Comparison of ENCODE assay signal across 11 mouse cellular contexts in the genomic region with DNA sequence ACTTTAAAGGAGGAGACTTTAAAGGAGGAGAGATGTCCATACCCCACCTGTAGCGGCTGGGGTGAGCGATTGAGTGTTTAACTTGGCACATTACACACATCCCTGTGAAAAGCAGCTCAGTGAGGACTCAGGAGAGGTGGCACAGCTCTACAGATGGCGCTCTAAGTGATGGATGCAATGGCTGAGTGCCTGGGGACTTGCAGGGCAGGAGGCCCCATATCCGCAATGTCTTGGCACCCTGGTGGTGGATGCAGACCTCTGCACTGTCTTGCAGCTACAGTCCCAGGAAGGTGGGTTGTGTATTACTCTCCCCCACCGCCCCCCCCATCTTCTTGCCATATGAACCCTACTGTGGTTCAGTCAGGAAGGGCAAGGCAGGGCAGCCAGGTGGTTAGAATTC. TPM values are rescaled to one million over a fixed set of nuclear protein-coding genes. Genes with fewer than 3 reads are reported as not detected.
DNase-seq lines count a peak whose midpoint lies in the region; ATAC-seq and TF ChIP-seq lines count a peak whose summit lies in the region.
"Had no signal": no experiment of that assay in that cellular context is flagged by ENCODE, and none has a peak within 500 bp of the region (broad histone marks: within the 10 kb centered on the region; RNA-seq: fewer than 3 reads in every experiment).

No protein-coding gene starts in this region.

- H3K9me3 ChIP-seq in hindbrain, embryonic 11.5 days (ENCODE audit: control insufficient read depth, low read length): no peaks in the 10 kb centered on the region
- H3K9me3 ChIP-seq in hindbrain, embryonic 14.5 days (ENCODE audit: control insufficient read depth, low read length): no peaks in the 10 kb centered on the region
- H3K9me3 ChIP-seq in MEL (replicated peaks; ENCODE audit: insufficient read depth, low read length): no peaks in the 10 kb centered on the region
- H3K9me3 ChIP-seq in kidney, embryonic 16.5 days (ENCODE audit: low read length): no peaks in the 10 kb centered on the region
- H3K9me3 ChIP-seq: heart, embryonic 13.5 days; midbrain, embryonic 12.5 days had no signal

- no peak overlapping the region for H3K27ac ChIP-seq in hindbrain, embryonic 11.5 days (ENCODE audit: low read depth, low read length)
- H3K27ac ChIP-seq in hindbrain, embryonic 14.5 days: no peak overlapping the region
- H3K27ac ChIP-seq in MEL (ENCODE audit: control insufficient read depth, low read depth, low read length): no peak overlapping the region
- H3K27ac ChIP-seq in kidney, embryonic 16.5 days (ENCODE audit: low read length): no peak overlapping the region
- H3K27ac ChIP-seq: heart, embryonic 13.5 days; midbrain, embryonic 12.5 days had no signal

- TF ChIP-seq RAD21 in MEL (IDR thresholded peaks at IDR 0.05; ENCODE audit: low read depth, low read length): no peak

- H3K4me1 ChIP-seq in hindbrain, embryonic 11.5 days (replicated peaks; ENCODE audit: control insufficient read depth, insufficient read depth, low read length): no peaks in the 10 kb centered on the region
- peaks cover 3% of the 10 kb centered on the region for H3K4me1 ChIP-seq in hindbrain, embryonic 14.5 days (replicated peaks; ENCODE audit: control insufficient read depth, insufficient read depth, low read length)
- peaks cover 0 to 8% of the 10 kb centered on the region in 2 experiments; a peak in 3 of 4 replicates for H3K4me1 ChIP-seq in MEL (ENCODE audit: control insufficient read depth in 1 of 2, insufficient read depth in 2 of 2, low read length in 2 of 2)
- peaks cover 3% of the 10 kb centered on the region for H3K4me1 ChIP-seq in kidney, embryonic 16.5 days (ENCODE audit: insufficient read depth, low read length)

- no peak overlapping the region for H3K4me2 ChIP-seq in hindbrain, embryonic 11.5 days (replicated peaks; ENCODE audit: low read depth, low read length)
- no peak overlapping the region for H3K4me2 ChIP-seq in hindbrain, embryonic 14.5 days (replicated peaks)
- H3K4me2 ChIP-seq in kidney, embryonic 16.5 days (replicated peaks; ENCODE audit: low read depth, low read length): no peak overlapping the region
- H3K4me2 ChIP-seq: heart, embryonic 13.5 days; midbrain, embryonic 12.5 days had no signal

- ATAC-seq in hindbrain, embryonic 11.5 days (ENCODE audit: low FRiP score): no peak
- no peak for ATAC-seq in hindbrain, embryonic 14.5 days (ENCODE audit: low FRiP score)
- peak; percentile 60; the same call in 1 of the 2 replicates for ATAC-seq in kidney, embryonic 16.5 days (ENCODE audit: low FRiP score, low TSS enrichment)

- H3K4me3 ChIP-seq in hindbrain, embryonic 11.5 days (ENCODE audit: low read depth, low read length): no peak overlapping the region
- H3K4me3 ChIP-seq in hindbrain, embryonic 14.5 days (replicated peaks; ENCODE audit: low read length): no peak overlapping the region
- no peak overlapping the region for H3K4me3 ChIP-seq in MEL (ENCODE audit: control insufficient read depth in 1 of 2, insufficient read depth in 1 of 2, low read depth in 2 of 2, low read length in 2 of 2)
- no peak overlapping the region for H3K4me3 ChIP-seq in kidney, embryonic 16.5 days (ENCODE audit: low read length)
- H3K4me3 ChIP-seq: heart, embryonic 13.5 days; midbrain, embryonic 12.5 days had no signal

- H3K9ac ChIP-seq in hindbrain, embryonic 11.5 days (ENCODE audit: low read depth, low read length): no peak overlapping the region
- H3K9ac ChIP-seq in hindbrain, embryonic 14.5 days: no peak overlapping the region
- no peak overlapping the region for H3K9ac ChIP-seq in MEL (ENCODE audit: control insufficient read depth, low read depth, low read length, poor library complexity, severe bottlenecking)
- H3K9ac ChIP-seq in kidney, embryonic 16.5 days (replicated peaks; ENCODE audit: low read length): no peak overlapping the region
- H3K9ac ChIP-seq: heart, embryonic 13.5 days; midbrain, embryonic 12.5 days had no signal

- peak; percentile 17 for DNase-seq in hindbrain, embryonic 11.5 days (ENCODE audit: low spot score)
- DNase-seq in hindbrain, embryonic 14.5 days (ENCODE audit: low spot score): no peak
- peak; percentile 44 for DNase-seq in MEL (ENCODE audit: low read depth, low spot score)
- peak; percentile 49 for DNase-seq in retina, embryonic 14.5 days (ENCODE audit: low spot score)
- DNase-seq in gastrocnemius, postnatal 4 days (ENCODE audit: low spot score in 2 of 2): no peak
- DNase-seq in urinary bladder, postnatal 4 days (ENCODE audit: low spot score in 2 of 2): no peak
- DNase-seq in heart, postnatal 4 days: no peak

- no peaks in the 10 kb centered on the region for H3K36me3 ChIP-seq in hindbrain, embryonic 11.5 days (ENCODE audit: control insufficient read depth, insufficient read depth, low read length)
- H3K36me3 ChIP-seq in hindbrain, embryonic 14.5 days (replicated peaks; ENCODE audit: control insufficient read depth, insufficient read depth): peaks cover 37% of the 10 kb centered on the region
- peaks cover 0 to 7% of the 10 kb centered on the region in 2 experiments; a peak in 2 of 4 replicates for H3K36me3 ChIP-seq in MEL (ENCODE audit: control insufficient read depth in 1 of 2, insufficient read depth in 2 of 2, low read length in 2 of 2)
- peaks cover 24% of the 10 kb centered on the region for H3K36me3 ChIP-seq in kidney, embryonic 16.5 days (ENCODE audit: insufficient read depth, low read length)

- WGBS in hindbrain, embryonic 11.5 days: 33% methylated on average over 5 of the region's 5 CpGs
- WGBS in hindbrain, embryonic 14.5 days: 27% methylated on average over 5 of the region's 5 CpGs
- WGBS in kidney, embryonic 16.5 days: 35% methylated on average over 5 of the region's 5 CpGs

- H3K27me3 ChIP-seq in hindbrain, embryonic 11.5 days (ENCODE audit: control insufficient read depth, insufficient read depth, low read length): no peaks in the 10 kb centered on the region
- H3K27me3 ChIP-seq in hindbrain, embryonic 14.5 days (ENCODE audit: control insufficient read depth, insufficient read depth, low read length): no peaks in the 10 kb centered on the region
- no peaks in the 10 kb centered on the region for H3K27me3 ChIP-seq in MEL (ENCODE audit: control insufficient read depth in 1 of 2, insufficient read depth in 2 of 2, low read length in 2 of 2)
- H3K27me3 ChIP-seq in kidney, embryonic 16.5 days (ENCODE audit: insufficient read depth, low read length): no peaks in the 10 kb centered on the region
- H3K27me3 ChIP-seq: heart, embryonic 13.5 days; midbrain, embryonic 12.5 days had no signal

- peak in 2 of 3 experiments; percentile 17 to 39; a peak in 3 of 6 replicates for TF ChIP-seq CTCF in MEL (IDR thresholded peaks at IDR 0.05 in 2 of 3, conservative IDR thresholded peaks at IDR 0.05 in 1 of 3; ENCODE audit: control insufficient read depth in 1 of 3, insufficient read depth in 1 of 3, low read depth in 2 of 3, low read length in 3 of 3, poor library complexity in 1 of 3, severe bottlenecking in 1 of 3)

- TF ChIP-seq POLR2A in MEL (IDR thresholded peaks at IDR 0.05; ENCODE audit: control insufficient read depth in 1 of 2, insufficient read depth in 1 of 2, low read depth in 1 of 2, low read length in 2 of 2, poor library complexity in 1 of 2): no peak

- TF ChIP-seq EP300 in MEL (IDR thresholded peaks at IDR 0.05; ENCODE audit: low read depth in 1 of 2, low read length in 2 of 2): no peak

- no peaks in the 10 kb centered on the region for H3K79me2 ChIP-seq in MEL (ENCODE audit: control insufficient read depth, insufficient read depth, low read length, poor library complexity)

RNA-seq across cellular contexts. Expression of a gene that starts 5.4 kb away (rescaled TPM):
- 4.0 and 6.1 TPM in 2 replicates for polyA plus RNA-seq in hindbrain, embryonic 11.5 days (2014; fragmentation: Nextera tagmentation; extraction: Ambion mirVana)
- 4.1 and 5.5 TPM in 2 replicates for polyA plus RNA-seq in hindbrain, embryonic 14.5 days (2014; fragmentation: Nextera tagmentation; extraction: Ambion mirVana)
- total RNA-seq in MEL (2012; rRNA removed): 1.5 and 2.3 TPM in 2 replicates
- 1 to 10 TPM in 1 of 2 experiments, not detected in 1; 5.1 TPM for polyA plus RNA-seq in MEL (2012; ENCODE audit: insufficient read depth in 1 of 2, insufficient read length in 2 of 2, low read depth in 1 of 2, low replicate concordance in 2 of 2, missing spikeins in 1 of 2)
- 9.5 and 9.6 TPM in 2 replicates for polyA plus RNA-seq in kidney, embryonic 16.5 days (2015; fragmentation: Nextera tagmentation; extraction: Ambion mirVana)
- total RNA-seq in gastrocnemius, postnatal 4 days (2021): 1 to 10 TPM in 1 of 2 experiments, under 1 TPM in 1; 0.74 to 1.2 TPM
- under 1 TPM in 1 of 2 experiments, not detected in 1; 0.45 TPM for total RNA-seq in heart, postnatal 4 days (2021)

RNA-seq across cellular contexts. Expression of a gene that starts 6.4 kb away (rescaled TPM):
- polyA plus RNA-seq in hindbrain, embryonic 11.5 days (2014; fragmentation: Nextera tagmentation; extraction: Ambion mirVana): 64.2 and 75.3 TPM in 2 replicates
- polyA plus RNA-seq in hindbrain, embryonic 14.5 days (2014; fragmentation: Nextera tagmentation; extraction: Ambion mirVana): 116 and 118 TPM in 2 replicates
- total RNA-seq in MEL (2012; rRNA removed): 27.5 and 29.2 TPM in 2 replicates
- polyA plus RNA-seq in MEL (2012; ENCODE audit: insufficient read depth in 1 of 2, insufficient read length in 2 of 2, low read depth in 1 of 2, low replicate concordance in 2 of 2, missing spikeins in 1 of 2): 10 to 100 TPM in 1 of 2 experiments, not detected in 1; 65.6 TPM
- 105 and 115 TPM in 2 replicates for polyA plus RNA-seq in kidney, embryonic 16.5 days (2015; fragmentation: Nextera tagmentation; extraction: Ambion mirVana)
- 10 to 100 TPM; 62.5 to 71.4 TPM for total RNA-seq in gastrocnemius, postnatal 4 days (2021)
- total RNA-seq in heart, postnatal 4 days (2021): 10 to 100 TPM; 93.6 to 98.6 TPM

RNA-seq across cellular contexts. Expression of a gene that starts 13.3 kb away (rescaled TPM):
- not detected in 2 replicates for polyA plus RNA-seq in hindbrain, embryonic 11.5 days (2014; fragmentation: Nextera tagmentation; extraction: Ambion mirVana)
- polyA plus RNA-seq in hindbrain, embryonic 14.5 days (2014; fragmentation: Nextera tagmentation; extraction: Ambion mirVana): not detected in 2 replicates
- total RNA-seq in MEL (2012; rRNA removed): not detected in 2 replicates
- polyA plus RNA-seq in MEL (2012; ENCODE audit: insufficient read depth in 1 of 2, insufficient read length in 2 of 2, low read depth in 1 of 2, low replicate concordance in 2 of 2, missing spikeins in 1 of 2): not detected
- not detected in 2 replicates for polyA plus RNA-seq in kidney, embryonic 16.5 days (2015; fragmentation: Nextera tagmentation; extraction: Ambion mirVana)
- total RNA-seq in gastrocnemius, postnatal 4 days (2021): not detected
- not detected for total RNA-seq in heart, postnatal 4 days (2021)
- total RNA-seq: adrenal gland, postnatal 4 days had no signal
- polyA plus RNA-seq: heart, embryonic 13.5 days; midbrain, embryonic 12.5 days had no signal

RNA-seq across cellular contexts. Expression of a gene that starts 37.1 kb away (rescaled TPM):
- 0.39 and 0.64 TPM in 2 replicates for polyA plus RNA-seq in hindbrain, embryonic 11.5 days (2014; fragmentation: Nextera tagmentation; extraction: Ambion mirVana)
- 230 and 390 TPM in 2 replicates for polyA plus RNA-seq in hindbrain, embryonic 14.5 days (2014; fragmentation: Nextera tagmentation; extraction: Ambion mirVana)
- not detected in 2 replicates for total RNA-seq in MEL (2012; rRNA removed)
- not detected for polyA plus RNA-seq in MEL (2012; ENCODE audit: insufficient read depth in 1 of 2, insufficient read length in 2 of 2, low read depth in 1 of 2, low replicate concordance in 2 of 2, missing spikeins in 1 of 2)
- polyA plus RNA-seq in kidney, embryonic 16.5 days (2015; fragmentation: Nextera tagmentation; extraction: Ambion mirVana): 1.8 and 4.7 TPM in 2 replicates
- total RNA-seq in gastrocnemius, postnatal 4 days (2021): 1 to 10 TPM; 2.9 to 3.9 TPM
- 100 to 1,000 TPM; 117 to 137 TPM for total RNA-seq in heart, postnatal 4 days (2021)

RNA-seq across cellular contexts. Expression of a gene that starts 39.8 kb away (rescaled TPM):
- polyA plus RNA-seq in hindbrain, embryonic 11.5 days (2014; fragmentation: Nextera tagmentation; extraction: Ambion mirVana): 25.3 and 32.3 TPM in 2 replicates
- polyA plus RNA-seq in hindbrain, embryonic 14.5 days (2014; fragmentation: Nextera tagmentation; extraction: Ambion mirVana): 15.6 and 16.3 TPM in 2 replicates
- total RNA-seq in MEL (2012; rRNA removed): 19.9 and 21.0 TPM in 2 replicates
- 10 to 100 TPM in 1 of 2 experiments, not detected in 1; 28.3 TPM for polyA plus RNA-seq in MEL (2012; ENCODE audit: insufficient read depth in 1 of 2, insufficient read length in 2 of 2, low read depth in 1 of 2, low replicate concordance in 2 of 2, missing spikeins in 1 of 2)
- polyA plus RNA-seq in kidney, embryonic 16.5 days (2015; fragmentation: Nextera tagmentation; extraction: Ambion mirVana): 40.6 and 43.6 TPM in 2 replicates
- 10 to 100 TPM; 15.7 to 16.5 TPM for total RNA-seq in gastrocnemius, postnatal 4 days (2021)
- total RNA-seq in heart, postnatal 4 days (2021): 10 to 100 TPM; 13.2 to 15.8 TPM

Comparison
In these comparisons a context has a peak if more than half of its experiments do, and no peak if none do; other contexts are left out.
1. DNase-seq: peak in hindbrain, embryonic 11.5 days (single experiment), MEL (single experiment) and retina, embryonic 14.5 days (single experiment); none in hindbrain, embryonic 14.5 days (single experiment), gastrocnemius, postnatal 4 days (0 of 2), urinary bladder, postnatal 4 days (0 of 2) and heart, postnatal 4 days (single experiment).